Mouse (Mus musculus): ENCODE results near the gene 1700012B09Rik. TPM values are rescaled to one million over a fixed set of nuclear protein-coding genes. Genes with fewer than 3 reads are reported as not detected.

1700012B09Rik gene
- polyA plus RNA-seq, 1 experiment from 2014 or later = 4.5 TPM

- Histone ChIP-seq H3K27ac (ENCODE audit: low read length) (no peak overlapping the region), H3K9ac (ENCODE audit: low read depth, low read length) (no peak overlapping the region), H3K36me3 (ENCODE audit: control insufficient read depth, insufficient read depth, low read length) (no peaks in the 10 kb centered on the region), H3K4me1 (ENCODE audit: control insufficient read depth, insufficient read depth, low read length) (no peaks in the 10 kb centered on the region), H3K9me3 (replicated peaks; ENCODE audit: control insufficient read depth, low read length, poor library complexity, severe bottlenecking) (no peaks in the 10 kb centered on the region), H3K4me2 (ENCODE audit: low read length) (no peak overlapping the region), H3K4me3 (ENCODE audit: low read depth, low read length) (no peak overlapping the region), H3K27me3 (ENCODE audit: control insufficient read depth, insufficient read depth, low read depth, low read length) (no peaks in the 10 kb centered on the region)
- no peak for ATAC-seq
- whole genome bisulfite sequencing = 86% methylated on average over 2 of the region's 2 CpGs
Measured at GRCm38 (mm10) chr9:14772074-14772473, 1.2 kb upstream of the 1700012B09Rik start.

- Histone ChIP-seq H3K27me3 (ENCODE audit: control insufficient read depth, insufficient read depth, low read depth, low read length) (no peaks in the 10 kb centered on the region), H3K4me2 (ENCODE audit: low read length) (no peak overlapping the region), H3K27ac (ENCODE audit: low read length) (no peak overlapping the region), H3K4me3 (ENCODE audit: low read depth, low read length) (no peak overlapping the region), H3K36me3 (ENCODE audit: control insufficient read depth, insufficient read depth, low read length) (no peaks in the 10 kb centered on the region), H3K9me3 (replicated peaks; ENCODE audit: control insufficient read depth, low read length, poor library complexity, severe bottlenecking) (no peaks in the 10 kb centered on the region), H3K4me1 (ENCODE audit: control insufficient read depth, insufficient read depth, low read length) (no peaks in the 10 kb centered on the region), H3K9ac (ENCODE audit: low read depth, low read length) (no peak overlapping the region)
- WGBS = 55% methylated on average over 6 of the region's 6 CpGs
- 0 out of 2 replicates have a peak, but pooled peaks have one; percentile 37 for ATAC-seq
Measured at GRCm38 (mm10) chr9:14769811-14770210, 1.0 kb downstream of the 1700012B09Rik start.

DNA sequence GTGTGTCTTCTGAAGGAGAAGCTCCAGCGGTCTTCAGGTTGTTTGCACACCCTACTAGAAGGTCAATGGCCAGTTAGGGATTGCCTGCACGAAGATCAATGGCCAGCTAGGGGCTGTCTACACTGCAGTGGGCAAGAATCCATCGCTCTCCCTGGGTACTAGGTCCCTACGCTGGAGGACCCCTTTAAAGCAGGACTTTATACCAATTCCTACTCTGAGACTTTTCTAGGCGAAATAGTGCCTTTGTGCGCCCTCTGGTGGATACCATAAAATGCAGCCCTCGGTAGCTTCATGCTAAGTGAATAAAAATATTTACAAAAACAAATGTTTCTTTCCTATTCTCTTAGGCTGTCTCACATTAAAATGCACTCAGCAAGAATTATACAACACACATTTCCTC is 6.1 kb downstream of the 1700012B09Rik start:
- H3K4me2 ChIP-seq (ENCODE audit: low read length) = no peak overlapping the region
- no peak overlapping the region for H3K4me3 ChIP-seq (ENCODE audit: low read depth, low read length)
- H3K27ac ChIP-seq (ENCODE audit: low read length) = no peak overlapping the region
- H3K9me3 ChIP-seq (replicated peaks; ENCODE audit: control insufficient read depth, low read length, poor library complexity, severe bottlenecking) = no peaks in the 10 kb centered on the region
- WGBS = 27% methylated on average over 7 of the region's 7 CpGs
- no peak overlapping the region for H3K9ac ChIP-seq (ENCODE audit: low read depth, low read length)
- peak; percentile 59; the same call in 1 of the 2 replicates for ATAC-seq
- no peaks in the 10 kb centered on the region for H3K27me3 ChIP-seq (ENCODE audit: control insufficient read depth, insufficient read depth, low read depth, low read length)
- H3K36me3 ChIP-seq (ENCODE audit: control insufficient read depth, insufficient read depth, low read length) = no peaks in the 10 kb centered on the region
- no peaks in the 10 kb centered on the region for H3K4me1 ChIP-seq (ENCODE audit: control insufficient read depth, insufficient read depth, low read length)

GRCm38 (mm10) chr9:14759261-14759660 is 11.6 kb downstream of the 1700012B09Rik start:
- Histone ChIP-seq H3K4me2 (ENCODE audit: low read length) (no peak overlapping the region), H3K4me1 (ENCODE audit: control insufficient read depth, insufficient read depth, low read length) (no peaks in the 10 kb centered on the region), H3K36me3 (ENCODE audit: control insufficient read depth, insufficient read depth, low read length) (no peaks in the 10 kb centered on the region), H3K4me3 (ENCODE audit: low read depth, low read length) (no peak overlapping the region), H3K27me3 (ENCODE audit: control insufficient read depth, insufficient read depth, low read depth, low read length) (no peaks in the 10 kb centered on the region), H3K9ac (ENCODE audit: low read depth, low read length) (no peak overlapping the region), H3K27ac (ENCODE audit: low read length) (no peak overlapping the region), H3K9me3 (replicated peaks; ENCODE audit: control insufficient read depth, low read length, poor library complexity, severe bottlenecking) (no peaks in the 10 kb centered on the region)
- ATAC-seq = no peak

DNA sequence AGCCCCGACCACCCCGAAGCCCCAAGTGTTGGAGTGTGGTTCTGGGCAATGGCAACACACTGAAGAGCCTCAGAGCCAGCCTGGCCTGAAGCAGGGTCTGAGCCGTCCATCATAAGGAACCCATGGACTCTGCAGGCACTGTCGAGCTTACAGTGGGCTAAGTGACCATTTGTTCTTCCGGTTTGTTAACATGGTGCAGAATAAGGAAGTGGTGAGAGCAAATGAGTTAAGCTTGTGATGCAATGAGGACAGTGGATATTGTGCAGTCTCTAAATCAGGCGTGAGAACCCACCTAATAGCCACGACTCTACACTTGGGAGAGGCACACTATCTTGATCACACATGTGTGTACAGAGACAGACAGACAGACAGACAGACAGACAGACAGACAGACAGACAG is 12.2 kb downstream of the 1700012B09Rik start:
- no peak overlapping the region for H3K4me2 ChIP-seq (ENCODE audit: low read length)
- no peak overlapping the region for H3K27ac ChIP-seq (ENCODE audit: low read length)
- H3K9me3 ChIP-seq (replicated peaks; ENCODE audit: control insufficient read depth, low read length, poor library complexity, severe bottlenecking) = no peaks in the 10 kb centered on the region
- H3K9ac ChIP-seq (ENCODE audit: low read depth, low read length) = no peak overlapping the region
- WGBS = 73% methylated on average over 7 of the region's 7 CpGs
- H3K27me3 ChIP-seq (ENCODE audit: control insufficient read depth, insufficient read depth, low read depth, low read length) = no peaks in the 10 kb centered on the region
- no peak for ATAC-seq
- H3K4me3 ChIP-seq (ENCODE audit: low read depth, low read length) = no peak overlapping the region
- H3K36me3 ChIP-seq (ENCODE audit: control insufficient read depth, insufficient read depth, low read length) = no peaks in the 10 kb centered on the region
- no peaks in the 10 kb centered on the region for H3K4me1 ChIP-seq (ENCODE audit: control insufficient read depth, insufficient read depth, low read length)

DNA sequence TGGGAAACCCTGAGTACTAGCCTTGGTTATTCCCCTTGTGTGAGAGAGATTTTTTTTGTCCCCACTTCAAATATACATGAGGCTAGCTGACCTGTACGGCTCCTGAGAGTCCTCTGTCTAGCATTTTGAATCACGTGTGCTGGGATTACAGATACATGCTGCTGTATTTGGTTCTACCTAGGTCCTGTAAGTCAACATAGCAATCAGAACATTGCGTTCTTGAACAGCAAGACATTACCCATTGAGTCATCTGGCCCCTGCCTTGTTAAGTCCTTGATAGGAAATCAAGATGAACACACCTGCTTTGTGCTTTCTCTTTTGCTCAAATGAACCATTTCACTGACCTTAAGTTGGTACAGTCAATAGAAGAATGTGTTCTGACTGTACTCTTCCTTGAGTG is 16.4 kb downstream of the 1700012B09Rik start:
- no peak for ATAC-seq
- H3K9me3 ChIP-seq (replicated peaks; ENCODE audit: control insufficient read depth, low read length, poor library complexity, severe bottlenecking) = no peaks in the 10 kb centered on the region
- peaks cover 8% of the 10 kb centered on the region; the same call in 1 of the 2 replicates for H3K4me1 ChIP-seq (ENCODE audit: control insufficient read depth, insufficient read depth, low read length)
- H3K27me3 ChIP-seq (ENCODE audit: control insufficient read depth, insufficient read depth, low read depth, low read length) = peaks cover 8% of the 10 kb centered on the region; the same call in 1 of the 2 replicates
- 91% methylated on average over 3 of the region's 3 CpGs for WGBS
- no peaks in the 10 kb centered on the region for H3K36me3 ChIP-seq (ENCODE audit: control insufficient read depth, insufficient read depth, low read length)
- no peak overlapping the region for H3K27ac ChIP-seq (ENCODE audit: low read length)
- no peak overlapping the region for H3K4me2 ChIP-seq (ENCODE audit: low read length)
- no peak overlapping the region for H3K4me3 ChIP-seq (ENCODE audit: low read depth, low read length)
- no peak overlapping the region for H3K9ac ChIP-seq (ENCODE audit: low read depth, low read length)

DNA sequence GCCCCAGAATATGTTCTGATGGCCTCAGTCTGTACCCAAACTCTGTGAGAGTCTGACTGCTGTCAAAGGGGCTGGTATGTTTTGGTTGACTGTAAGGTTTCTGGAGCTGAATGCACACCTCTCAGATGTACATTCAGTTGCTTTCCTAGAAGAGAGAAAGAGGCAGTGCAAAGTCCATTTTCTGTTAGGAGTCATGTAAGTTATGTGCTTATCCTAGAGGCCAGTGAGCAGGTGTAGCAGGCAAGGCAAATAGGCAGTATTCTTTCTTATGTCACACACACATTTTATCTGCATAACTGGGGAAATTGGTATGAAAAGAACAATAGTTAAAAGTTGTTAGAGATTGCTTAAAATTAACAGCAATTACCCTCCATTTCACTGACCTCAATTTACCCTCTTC is 16.9 kb downstream of the 1700012B09Rik start:
- ATAC-seq = no peak
- Histone ChIP-seq H3K27me3 (ENCODE audit: control insufficient read depth, insufficient read depth, low read depth, low read length) (peaks cover 8% of the 10 kb centered on the region; the same call in 1 of the 2 replicates), H3K4me3 (ENCODE audit: low read depth, low read length) (no peak overlapping the region), H3K9ac (ENCODE audit: low read depth, low read length) (no peak overlapping the region), H3K9me3 (replicated peaks; ENCODE audit: control insufficient read depth, low read length, poor library complexity, severe bottlenecking) (no peaks in the 10 kb centered on the region), H3K4me2 (ENCODE audit: low read length) (no peak overlapping the region), H3K36me3 (ENCODE audit: control insufficient read depth, insufficient read depth, low read length) (no peaks in the 10 kb centered on the region), H3K27ac (ENCODE audit: low read length) (no peak overlapping the region), H3K4me1 (ENCODE audit: control insufficient read depth, insufficient read depth, low read length) (peaks cover 8% of the 10 kb centered on the region; the same call in 1 of the 2 replicates)

- Histone ChIP-seq H3K9ac (ENCODE audit: low read depth, low read length) (peak within 1 kb of the TSS; percentile 76), H3K27ac (ENCODE audit: low read length) (no peak within 1 kb of the TSS; the same call in 1 of the 2 replicates), H3K4me3 (ENCODE audit: low read depth, low read length) (peak within 1 kb of the TSS; percentile 58), H3K27me3 (ENCODE audit: control insufficient read depth, insufficient read depth, low read depth, low read length) (peaks cover 8% of the 10 kb centered on the region; the same call in 1 of the 2 replicates), H3K36me3 (ENCODE audit: control insufficient read depth, insufficient read depth, low read length) (no peaks in the 10 kb centered on the region), H3K9me3 (replicated peaks; ENCODE audit: control insufficient read depth, low read length, poor library complexity, severe bottlenecking) (no peaks in the 10 kb centered on the region), H3K4me1 (ENCODE audit: control insufficient read depth, insufficient read depth, low read length) (peaks cover 8% of the 10 kb centered on the region; the same call in 1 of the 2 replicates), H3K4me2 (ENCODE audit: low read length) (peak within 1 kb of the TSS; percentile 94)
- WGBS = under 1% methylated on average over 27 of the region's 28 CpGs
- ATAC-seq = peak; percentile 86
Measured at GRCm38 (mm10) chr9:14752001-14752522, 18.8 kb downstream of the 1700012B09Rik start, which contains the start of gene Fut4. Fut4 (minus strand) TSS chr9:14752393.

- Histone ChIP-seq H3K9me3 (replicated peaks; ENCODE audit: control insufficient read depth, low read length, poor library complexity, severe bottlenecking) (no peaks in the 10 kb centered on the region), H3K4me3 (ENCODE audit: low read depth, low read length) (peak overlapping the region; percentile 58), H3K27ac (ENCODE audit: low read length) (no peak overlapping the region; the same call in 1 of the 2 replicates), H3K27me3 (ENCODE audit: control insufficient read depth, insufficient read depth, low read depth, low read length) (peaks cover 8% of the 10 kb centered on the region; the same call in 1 of the 2 replicates), H3K4me2 (ENCODE audit: low read length) (peak overlapping the region; percentile 94), H3K4me1 (ENCODE audit: control insufficient read depth, insufficient read depth, low read length) (peaks cover 8% of the 10 kb centered on the region; the same call in 1 of the 2 replicates), H3K36me3 (ENCODE audit: control insufficient read depth, insufficient read depth, low read length) (no peaks in the 10 kb centered on the region), H3K9ac (ENCODE audit: low read depth, low read length) (peak overlapping the region; percentile 76)
- under 1% methylated on average over 50 of the region's 50 CpGs for WGBS
- ATAC-seq = peak; percentile 89
Measured at GRCm38 (mm10) chr9:14751503-14752000, 19.3 kb downstream of the 1700012B09Rik start.
